Mouse (Mus musculus) hindlimb bud, embryonic 11.5 days (tissue): ENCODE data around the gene Nars2.

Experiments
- DNase-seq: peaks from one replicate; pipeline ENCODE4 v3.0.0-alpha.2; 2012; ENCODE audit warnings: low read depth, low spot score; ENCODE audit errors: extremely low spot score

The Nars2 gene

GRCm38 (mm10) chr7:96970359-96970758, 19.1 kb downstream of the Nars2 start:
- DNase-seq: peak; percentile 41

GRCm38 (mm10) chr7:96971027-96971996, 20.0 kb downstream of the Nars2 start:
- no peak for DNase-seq

- no peak for DNase-seq
These were observed 21.0 kb downstream of the Nars2 start for GRCm38 (mm10) chr7:96972138-96972904.

GRCm38 (mm10) chr7:96975914-96976313, 24.6 kb downstream of the Nars2 start:
- DNase-seq: no peak

GRCm38 (mm10) chr7:96977209-96977608, 25.9 kb downstream of the Nars2 start:
- no peak for DNase-seq

GRCm38 (mm10) chr7:96981366-96981765, 30.1 kb downstream of the Nars2 start:
- DNase-seq: no peak

GRCm38 (mm10) chr7:96983660-96984347, 32.5 kb downstream of the Nars2 start:
- DNase-seq: peak; percentile 16

GRCm38 (mm10) chr7:96985798-96986197, 34.5 kb downstream of the Nars2 start:
- no peak for DNase-seq

- DNase-seq: no peak
These were observed 35.6 kb downstream of the Nars2 start for GRCm38 (mm10) chr7:96986795-96987445.

GRCm38 (mm10) chr7:96987676-96988075, 36.4 kb downstream of the Nars2 start:
- no peak for DNase-seq

GRCm38 (mm10) chr7:97012956-97013355, 61.7 kb downstream of the Nars2 start:
- DNase-seq: no peak

- no peak for DNase-seq
These were observed 66.7 kb downstream of the Nars2 start for GRCm38 (mm10) chr7:97018005-97018404.

- DNase-seq: no peak
These were observed 67.1 kb downstream of the Nars2 start for GRCm38 (mm10) chr7:97018418-97018817.

- DNase-seq: no peak
These were observed 68.0 kb downstream of the Nars2 start for GRCm38 (mm10) chr7:97019303-97019702.

- no peak for DNase-seq
These were observed 75.6 kb downstream of the Nars2 start for GRCm38 (mm10) chr7:97026772-97027358.

- no peak for DNase-seq
These were observed 77.8 kb downstream of the Nars2 start for GRCm38 (mm10) chr7:97029151-97029550.

GRCm38 (mm10) chr7:97032412-97032811, 81.1 kb downstream of the Nars2 start:
- DNase-seq: no peak

- DNase-seq: no peak
These were observed 88.3 kb downstream of the Nars2 start for GRCm38 (mm10) chr7:97039641-97040040.

- DNase-seq: no peak
These were observed 90.7 kb downstream of the Nars2 start for GRCm38 (mm10) chr7:97041868-97042449.

- DNase-seq: no peak
These were observed 91.7 kb downstream of the Nars2 start for GRCm38 (mm10) chr7:97042981-97043380.
